Mouse (Mus musculus): ENCODE measurements around the gene Lexm.

DNA sequence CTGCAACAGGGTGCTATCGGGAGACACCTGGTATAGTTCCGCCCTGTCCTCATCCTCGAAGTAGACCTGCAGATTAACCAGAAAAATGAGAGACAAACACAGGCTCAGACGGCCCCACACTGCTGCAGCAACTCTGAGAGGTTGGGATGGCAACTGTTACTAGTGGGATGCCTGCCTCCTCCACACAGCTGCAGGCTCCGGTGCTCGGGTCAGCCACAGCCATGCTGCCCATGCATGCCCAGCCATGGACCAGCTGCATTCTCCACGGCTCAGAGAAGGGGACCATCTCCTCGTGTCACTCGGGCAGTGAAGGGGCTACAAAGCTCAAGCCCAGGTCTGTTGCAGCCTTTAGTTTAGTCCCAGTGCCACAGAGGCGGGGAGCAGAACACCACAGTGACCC, 48.6 kb upstream of the Lexm start:
- no peak for TF ChIP-seq CTCF (IDR thresholded peaks at IDR 0.05; ENCODE audit: extremely low read depth, insufficient read depth, low read length)
- TF ChIP-seq POLR2A (IDR thresholded peaks at IDR 0.05; ENCODE audit: extremely low read depth, insufficient read depth, low read length): no peak
